Mouse (Mus musculus) CH12.LX (cell line): Measurements from ENCODE around the gene Dglucy.

Experiments
- CTCF ChIP-seq, 2 experiments: IDR thresholded peaks in 1 of 2; conservative IDR thresholded peaks in 1 of 2; 2 replicates each; pipeline ENCODE4 v1.5.1; 2011 to 2012; ENCODE audit warnings: low read depth in 2 of 2, low read length in 2 of 2, improper control_type of control experiment in 1 of 2, inconsistent platforms in 1 of 2, mild to moderate bottlenecking in 1 of 2, moderate library complexity in 1 of 2
- ELF1 ChIP-seq: IDR thresholded peaks from 2 replicates; pipeline ENCODE4 v1.6.1; 2014; ENCODE audit warnings: low read depth, mild to moderate bottlenecking, inconsistent platforms, low read length, improper control_type of control experiment
- EP300 ChIP-seq: IDR thresholded peaks from 2 replicates; pipeline ENCODE4 v1.6.1; 2011; ENCODE audit warnings: low read length, improper control_type of control experiment
- POLR2A ChIP-seq: IDR thresholded peaks from 2 replicates; pipeline ENCODE4 v1.6.1; 2011; ENCODE audit warnings: low read depth, mild to moderate bottlenecking, improper control_type of control experiment, low read length
- TCF12 ChIP-seq: IDR thresholded peaks from 2 replicates; pipeline ENCODE4 v1.6.1; 2014; ENCODE audit warnings: low read depth, mild to moderate bottlenecking, inconsistent platforms, low read length, improper control_type of control experiment

DNA sequence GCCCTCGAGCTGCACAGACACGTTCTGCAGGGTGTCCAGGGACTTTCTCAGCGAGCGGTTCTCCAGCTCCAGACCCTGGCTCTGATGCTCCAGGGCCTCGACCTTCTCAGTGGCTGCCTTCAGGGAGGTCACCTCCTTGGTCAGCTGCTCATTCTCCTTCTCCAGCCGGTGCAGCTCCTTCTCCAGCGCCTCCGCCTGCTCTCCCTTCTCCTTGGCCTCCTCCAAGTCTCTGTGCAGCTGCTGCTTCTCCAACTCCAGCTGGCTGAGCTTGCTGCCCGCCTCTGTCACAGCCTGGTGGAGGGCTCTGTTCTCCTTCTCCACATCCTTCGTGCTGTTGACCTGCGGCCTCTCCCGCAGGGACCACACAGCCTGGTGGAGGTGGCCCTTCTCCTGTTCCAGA, 166.6 kb downstream of the Dglucy start:
- TF ChIP-seq ELF1: no peak
- TF ChIP-seq EP300: no peak
- TF ChIP-seq TCF12: no peak
- no peak for TF ChIP-seq CTCF (conservative IDR thresholded peaks at IDR 0.05 in 1 of 2, IDR thresholded peaks at IDR 0.05 in 1 of 2; ENCODE audit: low read depth in 2 of 2, low read length in 2 of 2)
- TF ChIP-seq POLR2A: no peak
